Mouse (Mus musculus): Measurements from ENCODE around the gene Mtus2. TPM values are rescaled to one million over a fixed set of nuclear protein-coding genes. Genes with fewer than 3 reads are reported as not detected.

The Mtus2 gene
- polyA plus RNA-seq, 1 experiment = 0.04 TPM

GRCm38 (mm10) chr5:148071800-148072199 lies 114.7 kb downstream of the Mtus2 start:
- TF ChIP-seq USF1 (IDR thresholded peaks at IDR 0.05; ENCODE audit: low read depth) = no peak
- TF ChIP-seq FOSL1 (IDR thresholded peaks at IDR 0.05; ENCODE audit: insufficient read depth, low read length, poor library complexity, severe bottlenecking) = no peak
- no peak for TF ChIP-seq CTCF (IDR thresholded peaks at IDR 0.05; ENCODE audit: control insufficient read depth, insufficient read depth, insufficient read length)
- no peaks in the 10 kb centered on the region for H3K79me2 ChIP-seq (ENCODE audit: control insufficient read depth, insufficient read depth)
- no peaks in the 10 kb centered on the region for H3K79me3 ChIP-seq (ENCODE audit: low read depth)
- no peak overlapping the region for H3ac ChIP-seq (ENCODE audit: control insufficient read depth, insufficient read length, low read depth)
- no peak overlapping the region for H3K4me3 ChIP-seq (ENCODE audit: insufficient read depth, poor library complexity, severe bottlenecking)
- H3K36me3 ChIP-seq (ENCODE audit: control insufficient read depth, insufficient read depth) = no peaks in the 10 kb centered on the region
- H3K27me3 ChIP-seq (ENCODE audit: control insufficient read depth, insufficient read depth, insufficient read length) = no peaks in the 10 kb centered on the region

DNA sequence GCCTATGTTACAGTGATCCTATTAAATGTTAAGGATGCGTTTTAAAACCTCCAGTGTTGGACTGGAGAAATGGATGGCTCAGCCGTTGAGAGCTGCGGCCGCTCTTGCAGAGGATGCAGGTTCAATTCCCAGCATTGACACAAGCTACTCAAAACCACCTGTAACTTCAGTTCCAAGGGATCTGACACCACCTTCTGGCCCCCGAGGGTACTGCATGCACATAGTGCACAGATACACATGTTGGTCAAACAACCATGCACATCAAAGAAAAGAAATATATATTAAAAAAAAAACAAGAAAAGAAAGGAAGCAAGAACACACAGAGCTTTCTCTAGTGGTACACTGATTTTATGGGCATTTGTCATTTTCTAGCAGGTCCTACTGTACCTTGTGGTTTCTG lies 116.3 kb downstream of the Mtus2 start:
- H3K79me3 ChIP-seq (ENCODE audit: low read depth) = no peaks in the 10 kb centered on the region
- H3ac ChIP-seq (ENCODE audit: control insufficient read depth, insufficient read length, low read depth) = no peak overlapping the region
- no peaks in the 10 kb centered on the region for H3K27me3 ChIP-seq (ENCODE audit: control insufficient read depth, insufficient read depth, insufficient read length)
- H3K4me3 ChIP-seq (ENCODE audit: insufficient read depth, poor library complexity, severe bottlenecking) = no peak overlapping the region
- TF ChIP-seq CTCF (IDR thresholded peaks at IDR 0.05; ENCODE audit: control insufficient read depth, insufficient read depth, insufficient read length) (no peak), MAX (IDR thresholded peaks at IDR 0.05) (no peak), MYOD1 (IDR thresholded peaks at IDR 0.05; ENCODE audit: control insufficient read depth, insufficient read length, low read depth) (no peak), MYOG (IDR thresholded peaks at IDR 0.05; ENCODE audit: control insufficient read depth, extremely low read depth, insufficient read length) (no peak), FOSL1 (IDR thresholded peaks at IDR 0.05; ENCODE audit: insufficient read depth, low read length, poor library complexity, severe bottlenecking) (no peak), USF1 (IDR thresholded peaks at IDR 0.05; ENCODE audit: low read depth) (no peak), CEBPB (IDR thresholded peaks at IDR 0.05; ENCODE audit: low read depth) (no peak)
- H3K79me2 ChIP-seq (ENCODE audit: control insufficient read depth, insufficient read depth) = no peaks in the 10 kb centered on the region
- H3K36me3 ChIP-seq (ENCODE audit: control insufficient read depth, insufficient read depth) = no peaks in the 10 kb centered on the region

GRCm38 (mm10) chr5:148079732-148080131 lies 122.6 kb downstream of the Mtus2 start:
- H3K79me2 ChIP-seq (ENCODE audit: control insufficient read depth, insufficient read depth) = no peaks in the 10 kb centered on the region
- H3K36me3 ChIP-seq (ENCODE audit: control insufficient read depth, insufficient read depth) = no peaks in the 10 kb centered on the region
- no peak for TF ChIP-seq CTCF (IDR thresholded peaks at IDR 0.05; ENCODE audit: control insufficient read depth, insufficient read depth, insufficient read length)
- TF ChIP-seq CEBPB (IDR thresholded peaks at IDR 0.05; ENCODE audit: low read depth) = no peak
- TF ChIP-seq USF1 (IDR thresholded peaks at IDR 0.05; ENCODE audit: low read depth) = no peak
- no peak for TF ChIP-seq FOSL1 (IDR thresholded peaks at IDR 0.05; ENCODE audit: insufficient read depth, low read length, poor library complexity, severe bottlenecking)
- TF ChIP-seq MYOG (IDR thresholded peaks at IDR 0.05; ENCODE audit: control insufficient read depth, extremely low read depth, insufficient read length) = no peak
- no peak for TF ChIP-seq MAX (IDR thresholded peaks at IDR 0.05)
- no peak for TF ChIP-seq MYOD1 (IDR thresholded peaks at IDR 0.05; ENCODE audit: control insufficient read depth, insufficient read length, low read depth)
- H3ac ChIP-seq (ENCODE audit: control insufficient read depth, insufficient read length, low read depth) = no peak overlapping the region
- H3K79me3 ChIP-seq (ENCODE audit: low read depth) = no peaks in the 10 kb centered on the region
- H3K27me3 ChIP-seq (ENCODE audit: control insufficient read depth, insufficient read depth, insufficient read length) = no peaks in the 10 kb centered on the region
- no peak overlapping the region for H3K4me3 ChIP-seq (ENCODE audit: insufficient read depth, poor library complexity, severe bottlenecking)

GRCm38 (mm10) chr5:148083541-148083940 lies 126.4 kb downstream of the Mtus2 start:
- Histone ChIP-seq H3K4me3 (ENCODE audit: insufficient read depth, poor library complexity, severe bottlenecking) (no peak overlapping the region), H3ac (ENCODE audit: control insufficient read depth, insufficient read length, low read depth) (no peak overlapping the region), H3K79me3 (ENCODE audit: low read depth) (no peaks in the 10 kb centered on the region), H3K36me3 (ENCODE audit: control insufficient read depth, insufficient read depth) (no peaks in the 10 kb centered on the region), H3K79me2 (ENCODE audit: control insufficient read depth, insufficient read depth) (no peaks in the 10 kb centered on the region), H3K27me3 (ENCODE audit: control insufficient read depth, insufficient read depth, insufficient read length) (no peaks in the 10 kb centered on the region)
- TF ChIP-seq CEBPB (IDR thresholded peaks at IDR 0.05; ENCODE audit: low read depth) (no peak), FOSL1 (IDR thresholded peaks at IDR 0.05; ENCODE audit: insufficient read depth, low read length, poor library complexity, severe bottlenecking) (no peak), MYOG (IDR thresholded peaks at IDR 0.05; ENCODE audit: control insufficient read depth, extremely low read depth, insufficient read length) (no peak), MYOD1 (IDR thresholded peaks at IDR 0.05; ENCODE audit: control insufficient read depth, insufficient read length, low read depth) (no peak), MAX (IDR thresholded peaks at IDR 0.05) (no peak), CTCF (IDR thresholded peaks at IDR 0.05; ENCODE audit: control insufficient read depth, insufficient read depth, insufficient read length) (no peak), USF1 (IDR thresholded peaks at IDR 0.05; ENCODE audit: low read depth) (no peak)

DNA sequence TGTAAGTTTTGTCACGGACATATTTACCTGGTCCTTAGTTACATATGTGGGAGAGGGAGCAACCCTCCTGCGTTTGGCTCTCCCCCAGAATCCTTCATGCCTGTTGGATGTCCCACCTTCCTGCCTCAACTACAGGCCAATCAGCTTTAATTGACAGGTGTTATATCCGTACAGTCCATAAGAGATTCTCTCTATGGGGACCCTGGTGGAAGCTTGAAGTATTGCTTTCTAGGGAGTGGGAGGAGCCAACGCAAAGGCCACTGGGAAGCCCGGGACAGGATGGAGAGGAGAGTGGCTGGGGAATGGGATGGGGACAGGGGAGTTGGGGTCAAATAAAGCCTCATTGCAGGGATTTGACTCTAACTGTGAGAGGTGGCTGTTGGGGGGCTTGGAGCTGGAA lies 127.6 kb downstream of the Mtus2 start:
- no peak overlapping the region for H3ac ChIP-seq (ENCODE audit: control insufficient read depth, insufficient read length, low read depth)
- TF ChIP-seq MAX (IDR thresholded peaks at IDR 0.05) (no peak), USF1 (IDR thresholded peaks at IDR 0.05; ENCODE audit: low read depth) (no peak), CTCF (IDR thresholded peaks at IDR 0.05; ENCODE audit: control insufficient read depth, insufficient read depth, insufficient read length) (no peak), FOSL1 (IDR thresholded peaks at IDR 0.05; ENCODE audit: insufficient read depth, low read length, poor library complexity, severe bottlenecking) (no peak), MYOD1 (IDR thresholded peaks at IDR 0.05; ENCODE audit: control insufficient read depth, insufficient read length, low read depth) (no peak), MYOG (IDR thresholded peaks at IDR 0.05; ENCODE audit: control insufficient read depth, extremely low read depth, insufficient read length) (no peak), CEBPB (IDR thresholded peaks at IDR 0.05; ENCODE audit: low read depth) (no peak)
- H3K4me3 ChIP-seq (ENCODE audit: insufficient read depth, poor library complexity, severe bottlenecking) = no peak overlapping the region
- no peaks in the 10 kb centered on the region for H3K79me2 ChIP-seq (ENCODE audit: control insufficient read depth, insufficient read depth)
- H3K36me3 ChIP-seq (ENCODE audit: control insufficient read depth, insufficient read depth) = no peaks in the 10 kb centered on the region
- H3K27me3 ChIP-seq (ENCODE audit: control insufficient read depth, insufficient read depth, insufficient read length) = no peaks in the 10 kb centered on the region
- H3K79me3 ChIP-seq (ENCODE audit: low read depth) = no peaks in the 10 kb centered on the region

GRCm38 (mm10) chr5:148087796-148088195 lies 130.7 kb downstream of the Mtus2 start:
- Histone ChIP-seq H3K79me3 (ENCODE audit: low read depth) (no peaks in the 10 kb centered on the region), H3K36me3 (ENCODE audit: control insufficient read depth, insufficient read depth) (no peaks in the 10 kb centered on the region), H3K27me3 (ENCODE audit: control insufficient read depth, insufficient read depth, insufficient read length) (no peaks in the 10 kb centered on the region), H3K4me3 (ENCODE audit: insufficient read depth, poor library complexity, severe bottlenecking) (no peak overlapping the region), H3K79me2 (ENCODE audit: control insufficient read depth, insufficient read depth) (no peaks in the 10 kb centered on the region), H3ac (ENCODE audit: control insufficient read depth, insufficient read length, low read depth) (no peak overlapping the region)
- TF ChIP-seq MAX (IDR thresholded peaks at IDR 0.05) = no peak

Data from C2C12 (cell line).